Mouse (Mus musculus): ENCODE data around the gene Capn2. TPM values are rescaled to one million over a fixed set of nuclear protein-coding genes. Genes with fewer than 3 reads are reported as not detected.
A peak's percentile ranks its signal among the peaks of the same experiment; 100 is the strongest.

Capn2 gene
- polyA plus RNA-seq, 1 experiment from 2014 or later = 86.5 TPM

DNA sequence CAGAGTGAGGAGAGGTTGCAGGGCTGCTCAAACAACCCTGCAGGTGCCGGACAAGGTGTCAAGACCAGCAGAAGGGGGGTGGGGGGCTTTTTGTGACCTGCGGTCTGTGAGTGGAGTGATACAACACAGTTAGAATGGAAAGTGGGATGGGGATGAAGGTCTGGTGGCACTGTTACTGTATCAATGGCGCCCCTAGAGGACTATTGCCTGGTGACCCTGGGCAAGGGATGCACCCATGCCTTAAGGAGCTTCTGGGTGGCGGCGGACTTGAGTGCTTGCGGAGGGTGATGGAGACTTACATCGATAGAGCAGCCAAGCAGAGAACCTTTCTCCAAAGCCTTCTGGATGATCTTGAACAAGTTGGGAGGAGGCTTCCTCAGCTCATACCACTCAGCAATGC is 26.8 kb downstream of the Capn2 start:
- H3K27me3 ChIP-seq (ENCODE audit: low read depth, poor library complexity, severe bottlenecking) = no peaks in the 10 kb centered on the region
- peaks cover 68% of the 10 kb centered on the region for H3K36me3 ChIP-seq
- no peak overlapping the region for H3K4me3 ChIP-seq
- 82% methylated on average over 7 of the region's 7 CpGs for WGBS
- H3K9me3 ChIP-seq (replicated peaks) = no peaks in the 10 kb centered on the region
- peak overlapping the region; percentile 75; the same call in 1 of the 2 replicates for H3K27ac ChIP-seq
- no peak for DNase-seq (ENCODE audit: low spot score)
- H3K4me1 ChIP-seq = peaks cover 20% of the 10 kb centered on the region

DNA sequence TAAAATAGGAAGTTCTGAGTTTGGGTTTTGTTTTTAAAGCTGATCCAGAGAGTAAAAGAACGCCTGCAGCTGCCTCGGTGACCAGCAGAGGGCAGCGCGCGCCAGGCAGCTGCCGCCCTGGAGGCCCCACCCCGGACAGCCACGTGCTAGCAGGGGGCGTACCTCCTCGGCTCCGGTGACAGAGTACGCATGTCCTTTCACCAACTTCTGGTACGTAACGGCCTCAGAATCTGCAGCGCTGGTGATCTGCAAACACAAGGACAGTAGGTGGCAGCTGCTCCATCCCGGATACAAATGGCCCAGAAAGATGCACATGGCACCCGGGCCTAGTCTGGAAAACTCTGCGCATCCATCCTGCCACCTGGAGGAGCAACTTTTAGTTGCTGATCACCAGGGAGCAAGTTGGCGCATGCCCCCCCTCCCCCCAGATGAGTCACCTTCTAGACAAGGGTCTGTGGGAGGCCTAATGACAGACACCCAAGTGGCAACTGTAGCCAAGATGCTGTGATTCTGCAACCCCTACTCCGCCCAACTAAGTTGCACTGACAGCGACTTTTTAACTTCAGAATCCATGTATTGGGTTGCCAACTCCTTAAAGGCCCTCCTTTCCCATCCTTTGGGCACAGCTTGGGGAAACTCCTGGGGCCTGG is 27.5 kb downstream of the Capn2 start:
- Histone ChIP-seq H3K27me3 (ENCODE audit: low read depth, poor library complexity, severe bottlenecking) (no peaks in the 10 kb centered on the region), H3K4me1 (peaks cover 18% of the 10 kb centered on the region), H3K36me3 (peaks cover 74% of the 10 kb centered on the region), H3K27ac (peak overlapping the region; percentile 75; the same call in 1 of the 2 replicates), H3K9me3 (replicated peaks) (no peaks in the 10 kb centered on the region), H3K4me3 (peak overlapping the region; percentile 45)
- WGBS = 12% methylated on average over 21 of the region's 21 CpGs
- DNase-seq (ENCODE audit: low spot score) = peak; percentile 90

DNA sequence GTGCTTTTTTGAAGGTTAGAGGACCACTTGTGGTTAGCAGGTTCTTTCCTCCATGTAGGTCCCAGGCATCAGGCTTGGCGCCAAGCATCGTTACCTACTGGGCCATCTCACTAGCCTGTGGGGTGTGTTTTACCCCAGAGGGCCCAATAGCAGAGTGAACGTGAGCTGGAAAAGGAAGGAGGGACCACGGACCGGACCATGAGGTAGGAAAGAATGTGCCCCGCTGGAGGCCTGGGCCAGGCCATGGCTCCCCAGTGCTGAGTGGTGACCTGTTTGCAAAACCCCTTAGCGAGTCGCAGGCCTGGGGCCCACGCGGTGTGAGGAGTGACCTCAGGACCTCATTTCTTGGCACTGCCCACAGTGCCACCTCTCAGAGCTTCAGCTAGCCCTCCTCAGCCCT is 28.9 kb downstream of the Capn2 start:
- Histone ChIP-seq H3K4me3 (no peak overlapping the region), H3K4me1 (peaks cover 8% of the 10 kb centered on the region), H3K9me3 (replicated peaks) (no peaks in the 10 kb centered on the region), H3K27ac (no peak overlapping the region), H3K36me3 (peaks cover 89% of the 10 kb centered on the region), H3K27me3 (ENCODE audit: low read depth, poor library complexity, severe bottlenecking) (no peaks in the 10 kb centered on the region)
- DNase-seq (ENCODE audit: low spot score) = no peak
- 93% methylated on average over 10 of the region's 10 CpGs for WGBS

DNA sequence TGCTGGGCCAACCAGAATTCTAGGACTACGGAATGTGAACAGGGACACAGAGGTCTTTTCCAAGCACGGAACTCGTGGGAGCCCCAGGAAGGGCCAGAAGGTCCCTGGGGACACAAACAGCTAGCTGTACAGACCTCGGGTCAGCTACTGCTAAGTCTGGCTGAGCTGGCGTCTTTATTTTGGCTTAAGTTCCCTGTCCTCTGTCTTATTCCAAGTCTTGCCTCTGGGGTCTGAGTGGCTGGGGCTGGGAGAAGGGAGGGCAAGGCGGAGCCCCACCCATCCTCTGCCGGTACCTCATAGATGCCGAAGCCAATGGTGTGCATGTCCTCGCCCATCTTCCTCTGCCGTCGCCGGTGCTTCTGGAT is 33.5 kb downstream of the Capn2 start:
- no peak overlapping the region for H3K4me3 ChIP-seq
- H3K36me3 ChIP-seq = peaks cover 97% of the 10 kb centered on the region
- DNase-seq (ENCODE audit: low spot score) = no peak
- H3K9me3 ChIP-seq (replicated peaks) = no peaks in the 10 kb centered on the region
- no peak overlapping the region for H3K27ac ChIP-seq
- WGBS = 95% methylated on average over 12 of the region's 12 CpGs
- no peaks in the 10 kb centered on the region for H3K4me1 ChIP-seq
- H3K27me3 ChIP-seq (ENCODE audit: low read depth, poor library complexity, severe bottlenecking) = no peaks in the 10 kb centered on the region

DNA sequence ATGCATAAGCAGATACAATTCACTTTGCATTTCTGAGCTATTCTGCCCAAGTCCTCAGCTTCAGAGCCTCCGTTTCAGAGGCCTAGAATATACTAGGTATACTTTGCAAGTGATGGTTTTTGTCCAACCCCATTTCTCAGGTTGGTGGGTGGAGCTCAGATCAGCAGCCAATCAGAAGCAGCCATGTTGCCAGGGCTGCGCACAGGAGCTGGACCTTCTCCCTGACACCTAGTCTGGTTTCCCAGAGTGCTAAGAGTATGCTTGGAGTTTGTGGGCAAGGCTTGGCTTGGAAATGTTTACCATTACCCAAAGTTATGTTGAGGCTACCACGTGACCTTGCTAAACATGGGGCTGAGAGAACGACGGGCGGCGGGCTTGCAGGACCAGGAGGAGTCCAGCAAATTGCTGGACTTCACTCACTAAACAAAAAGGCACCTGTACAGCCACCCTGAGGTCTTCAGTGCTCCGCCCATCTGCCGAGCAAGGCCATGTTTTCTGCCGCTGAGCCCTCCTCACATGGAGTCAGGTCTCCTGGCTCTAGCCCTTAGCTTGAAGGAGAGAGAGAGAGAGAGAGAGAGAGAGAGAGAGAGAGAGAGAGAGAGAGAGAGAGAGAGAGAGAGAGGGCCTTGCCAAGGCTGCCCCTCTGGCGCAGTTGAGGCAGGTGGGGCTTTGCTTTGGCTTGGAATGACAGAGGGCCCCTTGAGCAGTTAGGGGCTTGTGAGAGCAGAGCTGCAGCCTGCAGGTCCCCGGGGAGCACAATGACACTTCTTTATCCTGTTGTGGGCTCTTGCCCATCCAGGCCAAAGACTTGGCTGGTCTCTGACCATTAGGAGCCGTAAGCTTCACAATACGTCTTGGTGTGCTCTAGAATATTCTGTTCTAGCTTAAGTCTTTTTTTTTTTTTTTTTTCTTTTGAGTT is 34.2 kb downstream of the Capn2 start:
- H3K9me3 ChIP-seq (replicated peaks) = no peaks in the 10 kb centered on the region
- 89% methylated on average over 14 of the region's 14 CpGs for WGBS
- no peak overlapping the region for H3K27ac ChIP-seq
- no peaks in the 10 kb centered on the region for H3K27me3 ChIP-seq (ENCODE audit: low read depth, poor library complexity, severe bottlenecking)
- peaks cover 97% of the 10 kb centered on the region for H3K36me3 ChIP-seq
- no peak overlapping the region for H3K4me3 ChIP-seq
- no peak for DNase-seq (ENCODE audit: low spot score)
- H3K4me1 ChIP-seq = no peaks in the 10 kb centered on the region

DNA sequence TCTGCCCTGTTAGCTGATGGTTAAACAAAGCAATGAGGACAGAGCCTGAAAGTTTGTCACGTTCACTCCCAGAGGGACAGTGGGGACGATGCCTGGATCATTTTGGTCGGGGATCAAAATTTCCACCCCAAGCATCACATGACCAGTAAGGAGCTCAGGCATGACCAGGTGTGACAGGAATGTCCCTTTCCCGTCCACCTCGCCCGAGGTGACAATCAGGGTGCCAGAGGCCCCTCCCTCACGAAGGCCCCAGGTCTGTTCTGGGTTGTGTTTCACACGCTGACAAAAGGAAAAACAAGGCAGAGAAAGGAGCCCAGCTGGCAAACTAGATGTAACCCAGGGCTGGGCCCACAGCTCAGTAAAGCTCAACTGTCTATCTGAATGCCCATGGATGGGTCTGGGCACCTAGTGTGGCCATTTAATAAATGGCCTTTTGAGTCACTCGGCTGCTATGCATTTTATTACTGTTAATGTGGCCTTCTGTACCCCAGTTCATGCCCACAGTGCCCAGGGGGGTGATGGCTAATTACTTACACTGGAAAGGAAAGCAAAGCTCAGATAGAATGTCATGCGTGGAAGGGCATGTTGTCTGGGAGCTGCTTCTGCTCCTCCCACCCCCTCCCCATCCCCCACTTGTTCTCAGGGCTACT is 35.6 kb downstream of the Capn2 start:
- Histone ChIP-seq H3K27ac (no peak overlapping the region), H3K9me3 (replicated peaks) (no peaks in the 10 kb centered on the region), H3K4me3 (no peak overlapping the region), H3K36me3 (peaks cover 99% of the 10 kb centered on the region), H3K4me1 (no peaks in the 10 kb centered on the region), H3K27me3 (ENCODE audit: low read depth, poor library complexity, severe bottlenecking) (no peaks in the 10 kb centered on the region)
- no peak for DNase-seq (ENCODE audit: low spot score)
- 85% methylated on average over 10 of the region's 10 CpGs for WGBS

DNA sequence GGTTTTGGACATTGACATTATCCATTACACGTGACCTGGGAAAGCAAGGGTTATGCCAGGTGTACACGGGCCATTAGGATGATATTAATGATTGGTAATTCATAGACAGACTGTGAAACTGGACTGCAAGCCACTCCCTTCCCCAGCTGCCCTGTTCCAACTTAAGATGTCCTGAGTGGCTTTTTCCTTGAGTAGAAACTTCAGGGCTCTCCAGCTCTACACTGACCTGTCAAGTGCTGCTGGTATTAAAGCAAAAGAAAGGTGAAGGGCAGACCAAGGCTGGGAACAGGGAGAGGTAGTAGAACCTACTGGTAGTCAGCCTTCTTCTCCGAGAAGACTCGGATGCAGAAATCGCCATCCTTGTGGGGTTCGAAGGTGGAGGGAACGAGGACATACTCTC is 36.3 kb downstream of the Capn2 start:
- no peak overlapping the region for H3K4me3 ChIP-seq
- H3K36me3 ChIP-seq = peaks cover 98% of the 10 kb centered on the region
- no peak overlapping the region for H3K27ac ChIP-seq
- H3K9me3 ChIP-seq (replicated peaks) = no peaks in the 10 kb centered on the region
- no peak for DNase-seq (ENCODE audit: low spot score)
- WGBS = 96% methylated on average over 7 of the region's 7 CpGs
- no peaks in the 10 kb centered on the region for H3K27me3 ChIP-seq (ENCODE audit: low read depth, poor library complexity, severe bottlenecking)
- H3K4me1 ChIP-seq = no peaks in the 10 kb centered on the region

DNA sequence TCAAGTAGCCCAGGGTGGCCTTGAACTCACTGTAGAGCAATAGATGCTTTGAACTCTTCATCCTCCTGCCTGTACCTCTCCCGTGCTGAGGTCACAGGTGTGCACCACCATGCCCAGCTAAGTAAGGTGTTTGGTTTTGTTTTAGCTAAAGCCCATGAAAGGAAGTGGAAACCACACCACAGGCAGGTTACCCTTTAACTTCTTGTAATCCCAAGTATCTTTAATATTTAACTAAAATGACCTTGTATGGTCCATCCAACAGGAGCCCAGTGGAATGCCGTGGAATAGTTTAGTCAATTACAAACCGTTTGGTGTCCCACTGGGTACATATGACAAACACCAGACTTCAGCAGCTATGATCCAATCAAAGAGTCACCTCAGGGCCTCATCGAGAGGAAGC is 38.5 kb downstream of the Capn2 start:
- H3K4me3 ChIP-seq = no peak overlapping the region
- no peak overlapping the region for H3K27ac ChIP-seq
- 93% methylated on average over 4 of the region's 4 CpGs for WGBS
- no peaks in the 10 kb centered on the region for H3K27me3 ChIP-seq (ENCODE audit: low read depth, poor library complexity, severe bottlenecking)
- DNase-seq (ENCODE audit: low spot score) = no peak
- no peaks in the 10 kb centered on the region for H3K4me1 ChIP-seq
- no peaks in the 10 kb centered on the region for H3K9me3 ChIP-seq (replicated peaks)
- peaks cover 98% of the 10 kb centered on the region for H3K36me3 ChIP-seq

DNA sequence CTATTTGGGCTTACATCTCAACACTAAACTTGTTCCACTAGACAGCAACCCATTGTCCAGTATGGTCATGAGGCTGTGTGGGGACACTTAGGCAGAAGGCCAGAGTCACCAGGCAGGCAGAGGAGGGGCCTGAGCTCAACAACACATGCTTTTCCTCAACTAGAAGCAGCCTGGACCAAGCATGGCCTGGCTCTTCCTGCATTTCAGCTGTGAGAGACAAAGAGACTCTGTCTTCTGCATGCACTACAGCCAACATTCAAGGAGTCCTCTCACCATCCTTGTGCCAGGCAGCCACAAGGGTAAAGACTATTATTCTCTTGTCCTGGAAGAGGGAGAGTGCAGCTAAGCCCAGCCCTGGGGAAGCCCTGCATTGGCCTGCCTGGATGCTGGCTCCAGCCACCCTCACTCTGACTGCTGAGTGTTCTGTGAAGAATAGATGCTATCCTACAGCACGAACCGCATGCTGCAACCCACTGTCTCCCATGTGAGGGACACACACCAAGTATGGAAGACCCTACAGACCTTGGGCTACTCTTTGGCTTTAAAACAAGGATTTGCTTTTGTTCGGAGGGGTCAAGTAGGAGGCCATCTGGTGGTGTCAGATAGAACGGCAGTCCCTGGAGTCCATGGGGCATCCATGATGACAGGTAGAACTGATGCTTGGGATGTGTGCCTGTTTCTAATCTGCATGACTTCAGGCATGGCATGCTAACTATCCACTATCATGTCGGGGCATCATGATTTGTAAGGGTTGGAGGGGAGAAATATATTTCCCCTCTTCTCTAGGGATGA is 42.2 kb downstream of the Capn2 start:
- peaks cover 98% of the 10 kb centered on the region for H3K36me3 ChIP-seq
- WGBS = 85% methylated on average over 5 of the region's 5 CpGs

DNA sequence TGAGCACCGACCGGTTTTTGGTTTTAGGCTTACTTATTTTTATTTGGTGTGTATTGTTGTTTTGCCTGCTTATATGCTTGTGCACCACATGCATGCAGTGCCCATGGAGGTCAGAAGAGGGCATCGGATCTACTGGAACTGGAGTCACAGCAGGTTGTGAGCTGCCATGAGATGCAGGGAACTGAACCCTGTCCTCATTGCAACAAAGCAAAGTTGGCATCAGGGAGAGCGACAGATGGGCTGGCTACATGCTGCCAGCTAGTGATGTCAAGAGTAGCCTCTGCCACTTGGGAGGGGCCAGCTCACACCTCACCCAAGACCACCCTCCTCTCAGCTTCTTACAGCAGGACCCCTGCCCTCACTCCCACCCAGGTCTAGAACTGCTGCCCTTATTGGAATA is 51.4 kb downstream of the Capn2 start:
- Histone ChIP-seq H3K27me3 (ENCODE audit: low read depth, poor library complexity, severe bottlenecking) (no peaks in the 10 kb centered on the region), H3K4me1 (0 out of 2 replicates have a peak, but pooled peaks cover 6% of the 10 kb centered on the region), H3K27ac (no peak overlapping the region), H3K4me3 (no peak overlapping the region), H3K36me3 (peaks cover 66% of the 10 kb centered on the region), H3K9me3 (replicated peaks) (no peaks in the 10 kb centered on the region)
- WGBS = 96% methylated on average over 4 of the region's 4 CpGs
- DNase-seq (ENCODE audit: low spot score) = no peak

More for the DNA sequence above, 42.2 kb downstream of the Capn2 start:
- H3K4me1 ChIP-seq = no peaks in the 10 kb centered on the region
- no peak overlapping the region for H3K4me3 ChIP-seq
- no peaks in the 10 kb centered on the region for H3K9me3 ChIP-seq (replicated peaks)
- no peaks in the 10 kb centered on the region for H3K27me3 ChIP-seq (ENCODE audit: low read depth, poor library complexity, severe bottlenecking)
- DNase-seq (ENCODE audit: low spot score) = no peak
- H3K27ac ChIP-seq = no peak overlapping the region

DNA sequence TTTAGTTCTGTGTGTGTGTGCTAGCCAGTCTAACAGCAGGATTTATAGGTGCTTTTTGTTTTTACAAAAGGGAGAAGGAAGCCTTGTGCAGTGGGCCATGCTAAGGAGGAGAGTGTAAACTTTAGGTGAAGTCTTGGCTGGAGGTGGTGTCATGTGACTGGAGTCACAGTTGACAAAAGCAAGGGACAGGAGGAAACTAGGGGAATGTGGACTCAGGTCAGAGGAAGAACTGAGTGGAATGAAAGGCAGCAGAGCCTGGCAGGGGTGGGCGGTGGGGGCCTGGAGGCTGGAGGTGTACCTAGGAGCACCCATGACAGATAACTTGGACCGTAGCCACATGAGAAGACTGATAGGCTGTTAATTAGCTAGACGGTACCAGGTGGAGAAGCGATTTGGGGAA is 52.1 kb downstream of the Capn2 start:
- Histone ChIP-seq H3K36me3 (peaks cover 64% of the 10 kb centered on the region), H3K27ac (no peak overlapping the region), H3K4me3 (no peak overlapping the region), H3K27me3 (ENCODE audit: low read depth, poor library complexity, severe bottlenecking) (no peaks in the 10 kb centered on the region), H3K9me3 (replicated peaks) (no peaks in the 10 kb centered on the region), H3K4me1 (0 out of 2 replicates have a peak, but pooled peaks cover 6% of the 10 kb centered on the region)
- no peak for DNase-seq (ENCODE audit: low spot score)
- WGBS = 84% methylated on average over 4 of the region's 4 CpGs

DNA sequence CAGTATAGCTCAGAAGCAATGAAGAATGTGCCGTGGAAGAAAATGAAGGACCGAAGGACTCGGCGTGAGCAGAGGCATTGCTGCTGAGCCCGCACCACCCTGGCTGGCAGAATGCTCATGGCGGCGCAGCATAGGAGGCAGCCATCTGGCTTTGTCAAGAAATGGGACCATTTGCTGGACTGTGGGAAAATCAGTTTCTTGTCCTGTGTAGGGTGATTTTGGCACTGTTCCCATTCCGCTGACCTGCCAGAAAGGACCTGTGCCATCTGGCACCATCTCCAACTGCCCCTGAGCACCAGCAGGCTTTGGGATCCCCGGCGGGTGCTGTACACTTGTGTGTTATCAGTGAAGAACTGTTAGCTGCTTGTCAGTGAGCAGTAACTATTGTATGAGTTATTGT is 55.6 kb downstream of the Capn2 start:
- WGBS = 94% methylated on average over 10 of the region's 10 CpGs
- Histone ChIP-seq H3K36me3 (peaks cover 59% of the 10 kb centered on the region), H3K4me3 (no peak overlapping the region), H3K27me3 (ENCODE audit: low read depth, poor library complexity, severe bottlenecking) (no peaks in the 10 kb centered on the region), H3K9me3 (replicated peaks) (no peaks in the 10 kb centered on the region), H3K4me1 (0 out of 2 replicates have a peak, but pooled peaks cover 6% of the 10 kb centered on the region), H3K27ac (no peak overlapping the region)
- no peak for DNase-seq (ENCODE audit: low spot score)
